Mouse (Mus musculus) heart, embryonic 14.5 days (tissue): ENCODE data around the gene Nars2. TPM values are rescaled to one million over a fixed set of nuclear protein-coding genes. Genes with fewer than 3 reads are reported as not detected.

ENCODE experiments used
- ATAC-seq: fragments of 200-750 bp; cut with Nextera tagmentation; 2 replicates; pipeline ENCODE4 v1.8.0; 2017; ENCODE audit warnings: low read depth, moderate TSS enrichment; ENCODE audit not compliant: insufficient number of reproducible peaks, insufficient read depth, low FRiP score
- H3K27ac ChIP-seq, 2 experiments: fragments of 200-500 bp in 1 of 2; fragments of 300-500 bp in 1 of 2; sonication (generic) in 1 of 2; replicated peaks in 1 of 2; 2 replicates each; pipeline ENCODE4 v1.5.1; 2012 to 2014; ENCODE audit warnings: low read depth in 2 of 2, low read length in 2 of 2, control low read depth in 1 of 2, mild to moderate bottlenecking in 1 of 2, mixed read lengths in 1 of 2; ENCODE audit not compliant: control insufficient read depth in 1 of 2, insufficient read depth in 1 of 2
- H3K27me3 ChIP-seq: fragments of 300-500 bp; sonication (generic); 2 replicates; pipeline ENCODE4 v1.6.1; 2014; ENCODE audit warnings: mild to moderate bottlenecking, low read length, control low read depth; ENCODE audit not compliant: control insufficient read depth, insufficient read depth
- H3K36me3 ChIP-seq: fragments of 300-500 bp; sonication (generic); 2 replicates; pipeline ENCODE4 v1.6.1; 2014; ENCODE audit warnings: mild to moderate bottlenecking, control low read depth, low read length, mixed read lengths; ENCODE audit not compliant: control insufficient read depth, insufficient read depth
- H3K4me1 ChIP-seq, 2 experiments: fragments of 200-500 bp in 1 of 2; fragments of 300-500 bp in 1 of 2; sonication (generic) in 1 of 2; 2 replicates each; pipeline ENCODE4 v1.6.1; 2012 to 2014; ENCODE audit warnings: low read length in 2 of 2, control low read depth in 1 of 2, mixed read lengths in 1 of 2; ENCODE audit not compliant: control insufficient read depth in 2 of 2, insufficient read depth in 2 of 2
- H3K4me2 ChIP-seq: fragments of 300-500 bp; sonication (generic); 2 replicates; pipeline ENCODE4 v1.6.1; 2014; ENCODE audit warnings: mild to moderate bottlenecking, low read length
- H3K4me3 ChIP-seq, 2 experiments: fragments of 200-500 bp in 1 of 2; fragments of 300-500 bp in 1 of 2; sonication (generic) in 1 of 2; 2 replicates each; pipeline ENCODE4 v1.5.1; 2012 to 2014; ENCODE audit warnings: low read length in 2 of 2, mild to moderate bottlenecking in 2 of 2, control low read depth in 1 of 2, low read depth in 1 of 2, moderate library complexity in 1 of 2; ENCODE audit not compliant: control insufficient read depth in 1 of 2, insufficient read depth in 1 of 2
- H3K9ac ChIP-seq: fragments of 300-500 bp; sonication (generic); 2 replicates; pipeline ENCODE4 v1.6.1; 2014; ENCODE audit warnings: mild to moderate bottlenecking, low read length
- H3K9me3 ChIP-seq: fragments of 300-500 bp; sonication (generic); 2 replicates; pipeline ENCODE4 v1.6.1; 2016; ENCODE audit warnings: low read length, control low read depth; ENCODE audit not compliant: control insufficient read depth
- WGBS: fragments of 180-500 bp; shearing (Covaris S2); extraction: QIAGEN DNeasy Blood & Tissue Kit; methylation state at CpG from one replicate; pipeline ENCODE4 v1.1.7; 2014; 5-methylcytosine and 5-hydroxymethylcytosine counted together
- polyA plus RNA-seq: library from polyadenylated mRNA; unstranded; fragments of >200 nt; fragmentation: Nextera tagmentation; extraction: Ambion mirVana; gene quantifications from 2 replicates; pipeline ENCODE4 v1.2.1, GENCODE M21; 2014

Gene Nars2
- polyA plus RNA-seq, 1 experiment from 2014 or later = 16.3 TPM

GRCm38 (mm10) chr7:97039641-97040040 lies 88.3 kb downstream of the Nars2 start:
- no peak for ATAC-seq
- no peak overlapping the region for H3K4me2 ChIP-seq
- no peaks in the 10 kb centered on the region for H3K27me3 ChIP-seq
- H3K27ac ChIP-seq = no peak overlapping the region
- H3K36me3 ChIP-seq = peaks cover 12% of the 10 kb centered on the region
- H3K9ac ChIP-seq = no peak overlapping the region
- WGBS = 45% methylated on average over 4 of the region's 4 CpGs
- no peaks in the 10 kb centered on the region for H3K4me1 ChIP-seq
- H3K9me3 ChIP-seq = no peaks in the 10 kb centered on the region
- H3K4me3 ChIP-seq = no peak overlapping the region

DNA sequence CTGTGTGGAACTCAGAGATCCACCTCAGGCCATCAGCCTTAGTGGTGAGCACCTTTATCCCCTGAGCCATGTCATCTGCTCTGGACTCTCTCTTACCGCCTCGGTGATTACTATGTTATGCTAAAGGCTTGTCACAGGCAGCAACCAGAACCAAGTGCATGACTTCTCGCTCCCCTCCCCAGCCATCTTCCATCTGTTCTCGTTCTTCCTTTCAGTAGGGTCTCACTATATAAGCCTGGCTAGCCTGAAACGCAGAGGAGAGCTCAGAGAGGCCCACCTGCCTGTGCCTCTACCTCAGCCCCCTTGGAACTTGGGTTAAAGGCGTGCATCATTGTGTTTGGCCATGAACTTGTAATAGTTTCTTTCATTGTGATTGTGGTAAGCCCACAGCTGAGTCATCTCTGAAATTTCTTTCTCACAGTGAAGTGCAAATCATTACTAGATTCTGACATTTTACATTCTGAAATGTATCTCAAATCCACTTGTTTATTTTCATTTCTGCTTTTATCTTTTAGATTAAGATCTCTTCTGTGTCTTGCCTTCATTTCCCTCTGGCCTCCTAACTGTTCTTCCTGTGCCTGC lies 90.7 kb downstream of the Nars2 start:
- no peaks in the 10 kb centered on the region for H3K4me1 ChIP-seq
- H3K27me3 ChIP-seq = no peaks in the 10 kb centered on the region
- no peak overlapping the region for H3K9ac ChIP-seq
- no peak overlapping the region for H3K4me3 ChIP-seq
- no peak overlapping the region for H3K27ac ChIP-seq
- ATAC-seq = no peak
- no peak overlapping the region for H3K4me2 ChIP-seq
- no peaks in the 10 kb centered on the region for H3K9me3 ChIP-seq
- WGBS = 90% methylated on average over 6 of the region's 6 CpGs
- peaks cover 14% of the 10 kb centered on the region; the same call in 1 of the 2 replicates for H3K36me3 ChIP-seq

- 80% methylated on average over 1 of the region's 1 CpGs for WGBS
- H3K36me3 ChIP-seq = peaks cover 15% of the 10 kb centered on the region; the same call in 1 of the 2 replicates
- H3K9me3 ChIP-seq = no peaks in the 10 kb centered on the region
- H3K4me3 ChIP-seq = no peak overlapping the region
- no peaks in the 10 kb centered on the region for H3K27me3 ChIP-seq
- no peak overlapping the region for H3K9ac ChIP-seq
- no peak overlapping the region for H3K4me2 ChIP-seq
- ATAC-seq = no peak
- H3K4me1 ChIP-seq = no peaks in the 10 kb centered on the region
- no peak overlapping the region for H3K27ac ChIP-seq
These were observed 91.7 kb downstream of the Nars2 start for GRCm38 (mm10) chr7:97042981-97043380.

DNA sequence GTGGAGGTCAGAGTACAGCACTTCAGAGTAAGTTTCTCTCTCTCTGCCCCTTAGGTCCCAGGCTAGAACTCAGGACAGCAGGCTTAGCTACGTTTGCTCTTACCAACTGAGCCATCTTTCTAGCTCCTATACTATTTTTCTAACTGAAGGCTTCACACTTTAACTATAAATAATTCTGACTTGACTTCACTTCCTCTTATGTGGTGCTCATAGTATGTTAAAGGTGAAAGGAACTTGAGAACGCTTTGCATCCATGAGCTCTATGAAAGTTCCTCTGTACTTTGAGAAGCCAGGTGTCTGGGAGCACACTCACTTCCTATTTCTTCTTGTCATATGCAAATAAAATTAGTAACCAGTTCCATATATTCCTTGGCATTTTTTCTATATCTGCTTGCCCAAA lies 109.7 kb downstream of the Nars2 start:
- Histone ChIP-seq H3K4me2 (no peak overlapping the region), H3K36me3 (peaks cover 13% of the 10 kb centered on the region), H3K9ac (no peak overlapping the region), H3K27me3 (no peaks in the 10 kb centered on the region), H3K9me3 (no peaks in the 10 kb centered on the region), H3K4me1 (no peaks in the 10 kb centered on the region), H3K27ac (no peak overlapping the region), H3K4me3 (no peak overlapping the region)
- ATAC-seq = no peak
- 88% methylated on average over 2 of the region's 2 CpGs for WGBS

- Histone ChIP-seq H3K27me3 (no peaks in the 10 kb centered on the region), H3K36me3 (no peaks in the 10 kb centered on the region), H3K9me3 (no peaks in the 10 kb centered on the region), H3K4me1 (0 out of 4 replicates have a peak, but pooled peaks cover 0 to under 1% of the 10 kb centered on the region in 2 experiments), H3K27ac (no peak overlapping the region), H3K4me3 (no peak overlapping the region), H3K4me2 (no peak overlapping the region), H3K9ac (no peak overlapping the region)
- no peak for ATAC-seq
- 77% methylated on average over 3 of the region's 3 CpGs for WGBS
These were observed 120.2 kb downstream of the Nars2 start for GRCm38 (mm10) chr7:97071512-97071911.

- H3K27ac ChIP-seq = no peak overlapping the region
- H3K36me3 ChIP-seq = no peaks in the 10 kb centered on the region
- no peak overlapping the region for H3K4me2 ChIP-seq
- no peaks in the 10 kb centered on the region for H3K27me3 ChIP-seq
- 0 out of 4 replicates have a peak, but pooled peaks cover 0 to 3% of the 10 kb centered on the region in 2 experiments for H3K4me1 ChIP-seq
- ATAC-seq = no peak
- H3K9me3 ChIP-seq = no peaks in the 10 kb centered on the region
- no peak overlapping the region for H3K4me3 ChIP-seq
- H3K9ac ChIP-seq = no peak overlapping the region
- WGBS = 71% methylated on average over 5 of the region's 5 CpGs
These were observed 120.8 kb downstream of the Nars2 start for GRCm38 (mm10) chr7:97072061-97072460.

GRCm38 (mm10) chr7:97074974-97075373 lies 123.7 kb downstream of the Nars2 start:
- H3K27ac ChIP-seq = no peak overlapping the region
- no peak overlapping the region for H3K4me3 ChIP-seq
- H3K9me3 ChIP-seq = no peaks in the 10 kb centered on the region
- no peak for ATAC-seq
- H3K36me3 ChIP-seq = no peaks in the 10 kb centered on the region
- H3K9ac ChIP-seq = no peak overlapping the region
- H3K4me1 ChIP-seq = peaks cover 0 to 6% of the 10 kb centered on the region in 2 experiments; a peak in 1 of 4 replicates
- no peak overlapping the region for H3K4me2 ChIP-seq
- 81% methylated on average over 1 of the region's 1 CpGs for WGBS
- no peaks in the 10 kb centered on the region for H3K27me3 ChIP-seq

DNA sequence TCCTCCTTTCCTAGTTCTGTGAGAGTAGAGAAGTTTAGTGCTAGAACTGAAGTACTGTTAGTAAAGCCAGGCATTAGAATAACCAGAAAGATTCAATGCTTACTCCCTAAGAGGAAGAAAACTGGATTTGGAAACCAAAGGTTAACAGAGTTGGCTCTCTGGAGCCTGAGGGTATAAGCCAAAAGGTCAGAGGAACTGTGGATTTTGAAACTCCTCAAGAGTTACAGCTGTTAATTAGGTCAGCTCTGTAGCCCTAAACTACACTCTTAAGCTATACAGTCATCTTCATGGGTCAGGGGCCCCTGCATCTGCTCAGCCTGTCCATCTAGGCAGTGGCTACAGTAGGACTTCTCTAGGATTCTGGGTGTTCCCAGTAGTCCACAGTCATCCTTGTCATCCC lies 125.7 kb downstream of the Nars2 start:
- Histone ChIP-seq H3K9ac (no peak overlapping the region), H3K4me1 (peaks cover 3 to 6% of the 10 kb centered on the region in 2 experiments; a peak in 2 of 4 replicates), H3K36me3 (no peaks in the 10 kb centered on the region), H3K27me3 (no peaks in the 10 kb centered on the region), H3K4me2 (no peak overlapping the region), H3K9me3 (no peaks in the 10 kb centered on the region), H3K4me3 (no peak overlapping the region), H3K27ac (no peak overlapping the region)
- ATAC-seq = no peak
